Mouse (Mus musculus): Measurements from ENCODE around the gene Cog4. TPM values are rescaled to one million over a fixed set of nuclear protein-coding genes. Genes with fewer than 3 reads are reported as not detected.

The Cog4 gene
- polyA plus RNA-seq, 1 experiment from 2014 or later, result 74.9 TPM

- H3K9ac ChIP-seq, result no peak overlapping the region
- no peak overlapping the region for H3K4me3 ChIP-seq
- no peaks in the 10 kb centered on the region for H3K4me1 ChIP-seq
- H3K27ac ChIP-seq, result no peak overlapping the region
- H3K27me3 ChIP-seq, result no peaks in the 10 kb centered on the region
- H3K9me3 ChIP-seq (replicated peaks), result no peaks in the 10 kb centered on the region
- no peak for ATAC-seq (ENCODE audit: low FRiP score)
- no peak overlapping the region for H3K4me2 ChIP-seq (replicated peaks)
- WGBS, result 91% methylated on average over 4 of the region's 4 CpGs
- H3K36me3 ChIP-seq, result peaks cover 80% of the 10 kb centered on the region
These were observed 31.5 kb downstream of the Cog4 start for GRCm38 (mm10) chr8:110877862-110878261.

GRCm38 (mm10) chr8:110881741-110882310, 35.4 kb downstream of the Cog4 start:
- WGBS, result 95% methylated on average over 10 of the region's 10 CpGs

GRCm38 (mm10) chr8:110883824-110884223, 37.4 kb downstream of the Cog4 start:
- no peaks in the 10 kb centered on the region for H3K4me1 ChIP-seq
- ATAC-seq (ENCODE audit: low FRiP score), result no peak
- H3K27me3 ChIP-seq, result no peaks in the 10 kb centered on the region
- no peaks in the 10 kb centered on the region for H3K9me3 ChIP-seq (replicated peaks)
- 97% methylated on average over 18 of the region's 18 CpGs for WGBS
- H3K4me2 ChIP-seq (replicated peaks), result no peak overlapping the region
- no peak overlapping the region for H3K4me3 ChIP-seq
- no peak overlapping the region for H3K9ac ChIP-seq
- H3K36me3 ChIP-seq, result peaks cover 79% of the 10 kb centered on the region
- H3K27ac ChIP-seq, result no peak overlapping the region

More at GRCm38 (mm10) chr8:110881741-110882310, 35.4 kb downstream of the Cog4 start:
- no peak overlapping the region for H3K9ac ChIP-seq
- peaks cover 71% of the 10 kb centered on the region for H3K36me3 ChIP-seq
- H3K27me3 ChIP-seq, result no peaks in the 10 kb centered on the region
- H3K4me1 ChIP-seq, result no peaks in the 10 kb centered on the region
- H3K9me3 ChIP-seq (replicated peaks), result no peaks in the 10 kb centered on the region
- ATAC-seq (ENCODE audit: low FRiP score), result no peak
- H3K27ac ChIP-seq, result no peak overlapping the region
- no peak overlapping the region for H3K4me3 ChIP-seq
- H3K4me2 ChIP-seq (replicated peaks), result no peak overlapping the region

GRCm38 (mm10) chr8:110886634-110887033, 40.2 kb downstream of the Cog4 start:
- H3K9ac ChIP-seq, result no peak overlapping the region
- no peak overlapping the region for H3K27ac ChIP-seq
- no peaks in the 10 kb centered on the region for H3K4me1 ChIP-seq
- H3K36me3 ChIP-seq, result peaks cover 70% of the 10 kb centered on the region
- no peak overlapping the region for H3K4me3 ChIP-seq
- no peak for ATAC-seq (ENCODE audit: low FRiP score)
- WGBS, result 91% methylated on average over 3 of the region's 3 CpGs
- no peaks in the 10 kb centered on the region for H3K27me3 ChIP-seq
- no peak overlapping the region for H3K4me2 ChIP-seq (replicated peaks)
- no peaks in the 10 kb centered on the region for H3K9me3 ChIP-seq (replicated peaks)

GRCm38 (mm10) chr8:110887551-110887950, 41.2 kb downstream of the Cog4 start:
- Histone ChIP-seq H3K4me1 (no peaks in the 10 kb centered on the region), H3K9me3 (replicated peaks) (no peaks in the 10 kb centered on the region), H3K4me2 (replicated peaks) (no peak overlapping the region), H3K9ac (no peak overlapping the region), H3K27me3 (no peaks in the 10 kb centered on the region), H3K36me3 (peaks cover 66% of the 10 kb centered on the region), H3K27ac (no peak overlapping the region), H3K4me3 (no peak overlapping the region)
- 93% methylated on average over 10 of the region's 10 CpGs for WGBS
- no peak for ATAC-seq (ENCODE audit: low FRiP score)

- no peak overlapping the region for H3K4me3 ChIP-seq
- no peaks in the 10 kb centered on the region for H3K9me3 ChIP-seq (replicated peaks)
- H3K27me3 ChIP-seq, result no peaks in the 10 kb centered on the region
- H3K27ac ChIP-seq, result no peak overlapping the region
- no peaks in the 10 kb centered on the region for H3K4me1 ChIP-seq
- no peak overlapping the region for H3K9ac ChIP-seq
- no peak for ATAC-seq (ENCODE audit: low FRiP score)
- H3K4me2 ChIP-seq (replicated peaks), result no peak overlapping the region
- 92% methylated on average over 8 of the region's 8 CpGs for WGBS
- H3K36me3 ChIP-seq, result peaks cover 66% of the 10 kb centered on the region
These were observed 42.0 kb downstream of the Cog4 start for GRCm38 (mm10) chr8:110888441-110888840.

- Histone ChIP-seq H3K4me3 (no peak overlapping the region), H3K27me3 (no peaks in the 10 kb centered on the region), H3K36me3 (peaks cover 64% of the 10 kb centered on the region), H3K9ac (no peak overlapping the region), H3K27ac (no peak overlapping the region), H3K4me2 (replicated peaks) (no peak overlapping the region), H3K4me1 (no peaks in the 10 kb centered on the region), H3K9me3 (replicated peaks) (no peaks in the 10 kb centered on the region)
- 90% methylated on average over 16 of the region's 16 CpGs for WGBS
- ATAC-seq (ENCODE audit: low FRiP score), result no peak
These were observed 42.5 kb downstream of the Cog4 start for GRCm38 (mm10) chr8:110888860-110889259.

GRCm38 (mm10) chr8:110889904-110890470, 43.6 kb downstream of the Cog4 start:
- Histone ChIP-seq H3K36me3 (peaks cover 58% of the 10 kb centered on the region), H3K4me1 (no peaks in the 10 kb centered on the region), H3K9me3 (replicated peaks) (no peaks in the 10 kb centered on the region), H3K9ac (no peak overlapping the region), H3K4me2 (replicated peaks) (no peak overlapping the region), H3K4me3 (no peak overlapping the region), H3K27me3 (no peaks in the 10 kb centered on the region), H3K27ac (no peak overlapping the region)
- WGBS, result 66% methylated on average over 12 of the region's 12 CpGs
- ATAC-seq (ENCODE audit: low FRiP score), result no peak

GRCm38 (mm10) chr8:110892040-110892439, 45.6 kb downstream of the Cog4 start:
- 85% methylated on average over 7 of the region's 7 CpGs for WGBS
- Histone ChIP-seq H3K9me3 (replicated peaks) (no peaks in the 10 kb centered on the region), H3K4me1 (no peaks in the 10 kb centered on the region), H3K4me2 (replicated peaks) (no peak overlapping the region), H3K36me3 (peaks cover 58% of the 10 kb centered on the region), H3K27ac (no peak overlapping the region), H3K4me3 (no peak overlapping the region), H3K9ac (no peak overlapping the region), H3K27me3 (no peaks in the 10 kb centered on the region)
- no peak for ATAC-seq (ENCODE audit: low FRiP score)

GRCm38 (mm10) chr8:110892913-110893312, 46.5 kb downstream of the Cog4 start:
- H3K36me3 ChIP-seq, result peaks cover 51% of the 10 kb centered on the region
- WGBS, result 95% methylated on average over 2 of the region's 2 CpGs
- H3K4me3 ChIP-seq, result no peak overlapping the region
- no peaks in the 10 kb centered on the region for H3K4me1 ChIP-seq
- no peaks in the 10 kb centered on the region for H3K27me3 ChIP-seq
- no peak overlapping the region for H3K9ac ChIP-seq
- no peaks in the 10 kb centered on the region for H3K9me3 ChIP-seq (replicated peaks)
- H3K4me2 ChIP-seq (replicated peaks), result no peak overlapping the region
- no peak for ATAC-seq (ENCODE audit: low FRiP score)
- H3K27ac ChIP-seq, result no peak overlapping the region

GRCm38 (mm10) chr8:110894851-110895250, 48.5 kb downstream of the Cog4 start:
- no peak overlapping the region for H3K4me3 ChIP-seq
- ATAC-seq (ENCODE audit: low FRiP score), result no peak
- H3K36me3 ChIP-seq, result peaks cover 48% of the 10 kb centered on the region
- H3K4me1 ChIP-seq, result no peaks in the 10 kb centered on the region
- WGBS, result 87% methylated on average over 10 of the region's 10 CpGs
- H3K27ac ChIP-seq, result no peak overlapping the region
- H3K9ac ChIP-seq, result no peak overlapping the region
- no peaks in the 10 kb centered on the region for H3K27me3 ChIP-seq
- no peaks in the 10 kb centered on the region for H3K9me3 ChIP-seq (replicated peaks)
- H3K4me2 ChIP-seq (replicated peaks), result no peak overlapping the region

GRCm38 (mm10) chr8:110895254-110895653, 48.9 kb downstream of the Cog4 start:
- no peak overlapping the region for H3K9ac ChIP-seq
- H3K4me1 ChIP-seq, result no peaks in the 10 kb centered on the region
- H3K9me3 ChIP-seq (replicated peaks), result no peaks in the 10 kb centered on the region
- H3K4me2 ChIP-seq (replicated peaks), result no peak overlapping the region
- H3K27me3 ChIP-seq, result no peaks in the 10 kb centered on the region
- ATAC-seq (ENCODE audit: low FRiP score), result no peak
- H3K27ac ChIP-seq, result no peak overlapping the region
- WGBS, result 82% methylated on average over 9 of the region's 9 CpGs
- H3K36me3 ChIP-seq, result peaks cover 44% of the 10 kb centered on the region; the same call in 1 of the 2 replicates
- H3K4me3 ChIP-seq, result no peak overlapping the region

GRCm38 (mm10) chr8:110895812-110896211, 49.4 kb downstream of the Cog4 start:
- Histone ChIP-seq H3K36me3 (peaks cover 38% of the 10 kb centered on the region; the same call in 1 of the 2 replicates), H3K4me2 (replicated peaks) (no peak overlapping the region), H3K9me3 (replicated peaks) (no peaks in the 10 kb centered on the region), H3K9ac (no peak overlapping the region), H3K27ac (no peak overlapping the region), H3K27me3 (no peaks in the 10 kb centered on the region), H3K4me1 (no peaks in the 10 kb centered on the region), H3K4me3 (no peak overlapping the region)
- WGBS, result 93% methylated on average over 13 of the region's 13 CpGs
- no peak for ATAC-seq (ENCODE audit: low FRiP score)

All from hindbrain, embryonic 12.5 days (tissue).